Mouse (Mus musculus): ENCODE measurements around the gene Padi1. TPM values are rescaled to one million over a fixed set of nuclear protein-coding genes. Genes with fewer than 3 reads are reported as not detected.
A peak's percentile ranks its signal among the peaks of the same experiment; 100 is the strongest.

Padi1 gene
- total and polyA plus RNA-seq, 2 experiments: not detected

DNA sequence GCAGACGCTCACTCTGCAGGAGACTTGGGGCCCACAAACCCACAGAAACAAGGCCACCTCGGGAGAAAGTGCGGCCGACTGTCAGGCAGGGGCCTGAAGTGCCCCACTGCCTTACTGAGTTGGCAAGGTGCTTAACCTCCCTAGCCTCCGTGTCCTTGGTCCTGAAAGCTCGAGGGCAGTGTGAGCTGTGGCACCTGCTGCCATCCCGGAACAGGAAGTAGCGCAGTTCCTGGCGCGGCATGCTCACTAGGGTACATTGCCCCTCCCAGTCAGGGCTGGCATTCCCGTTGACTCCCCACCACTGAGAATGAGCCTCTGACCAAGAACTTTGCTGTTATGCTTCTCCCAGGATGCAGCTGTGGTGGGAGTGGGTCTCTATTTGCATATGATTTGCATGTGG, 19.6 kb downstream of the Padi1 start:
- WGBS: 74% methylated on average over 11 of the region's 11 CpGs
- H3K27me3 ChIP-seq (ENCODE audit: control insufficient read depth, insufficient read depth, low read length): no peaks in the 10 kb centered on the region
- TF ChIP-seq CTCF (IDR thresholded peaks at IDR 0.05; ENCODE audit: low read depth, low read length) (no peak), POLR2A (IDR thresholded peaks at IDR 0.05; ENCODE audit: extremely low read depth, insufficient read depth, low read length) (no peak)
- H3K27ac ChIP-seq (replicated peaks; ENCODE audit: insufficient read depth, low read depth, low read length): no peak overlapping the region
- H3K4me1 ChIP-seq (ENCODE audit: control insufficient read depth, insufficient read depth, low read length): no peaks in the 10 kb centered on the region
- no peaks in the 10 kb centered on the region for H3K79me2 ChIP-seq (ENCODE audit: control insufficient read depth, insufficient read depth, low read length)
- H3K9ac ChIP-seq (ENCODE audit: low read depth, low read length): no peak overlapping the region
- no peak overlapping the region for H3K4me3 ChIP-seq (ENCODE audit: insufficient read depth, low read depth, low read length)
- no peak for DNase-seq (ENCODE audit: extremely low read depth, low read depth, low spot score)
- H3K36me3 ChIP-seq (ENCODE audit: control insufficient read depth, insufficient read depth, low read length): no peaks in the 10 kb centered on the region

DNA sequence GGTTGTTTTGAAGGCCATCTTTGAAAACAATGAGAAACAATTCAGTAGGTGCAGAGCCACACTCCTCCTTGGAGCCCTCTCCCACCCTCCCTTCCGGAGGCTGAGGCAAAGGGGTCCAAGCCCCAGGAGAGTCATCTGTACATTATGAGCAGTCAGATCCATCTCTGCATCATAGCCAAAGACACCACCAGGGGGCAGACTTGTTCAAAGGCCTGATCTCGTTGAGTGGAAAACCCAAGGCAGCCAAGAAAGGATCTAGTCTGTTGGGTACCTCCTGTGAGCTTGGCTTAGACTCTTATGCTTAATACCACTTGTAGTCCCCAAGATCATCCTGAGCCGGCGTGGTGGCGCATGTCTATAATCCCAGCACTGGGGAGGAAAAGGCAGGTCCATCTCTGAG, 23.6 kb downstream of the Padi1 start:
- DNase-seq (ENCODE audit: extremely low read depth, low read depth, low spot score): peak; percentile 42

DNA sequence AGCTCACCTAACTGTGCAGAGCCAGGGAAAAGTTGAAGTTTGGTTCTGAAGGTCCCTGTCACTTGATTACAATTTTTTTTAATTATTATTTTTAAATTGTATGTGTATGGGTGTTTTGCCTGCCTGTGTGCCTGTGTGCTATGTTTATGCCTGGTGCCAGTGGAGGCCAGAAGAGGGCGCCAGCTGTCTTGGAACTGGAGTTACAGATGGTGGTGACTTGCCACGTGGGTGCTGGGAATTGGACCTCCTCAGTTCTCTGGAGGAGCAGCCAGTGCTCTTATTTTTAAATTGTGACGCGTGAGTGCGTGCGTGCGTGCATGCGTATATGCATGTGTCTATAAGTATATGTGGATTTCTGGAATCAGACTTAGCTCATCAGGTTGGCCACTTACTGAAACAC, 28.2 kb downstream of the Padi1 start:
- no peak for DNase-seq (ENCODE audit: extremely low read depth, low read depth, low spot score)
- Histone ChIP-seq H3K79me2 (ENCODE audit: control insufficient read depth, insufficient read depth, low read length) (no peaks in the 10 kb centered on the region), H3K4me1 (ENCODE audit: control insufficient read depth, insufficient read depth, low read length) (peaks cover 10% of the 10 kb centered on the region), H3K4me3 (ENCODE audit: insufficient read depth, low read depth, low read length) (no peak overlapping the region), H3K27ac (replicated peaks; ENCODE audit: insufficient read depth, low read depth, low read length) (no peak overlapping the region), H3K27me3 (ENCODE audit: control insufficient read depth, insufficient read depth, low read length) (no peaks in the 10 kb centered on the region), H3K9ac (ENCODE audit: low read depth, low read length) (no peak overlapping the region), H3K36me3 (ENCODE audit: control insufficient read depth, insufficient read depth, low read length) (no peaks in the 10 kb centered on the region)
- 98% methylated on average over 8 of the region's 8 CpGs for WGBS
- TF ChIP-seq CTCF (IDR thresholded peaks at IDR 0.05; ENCODE audit: low read depth, low read length) (peak; percentile 27; the same call in 1 of the 2 replicates), POLR2A (IDR thresholded peaks at IDR 0.05; ENCODE audit: extremely low read depth, insufficient read depth, low read length) (no peak)

More for the DNA sequence above, 23.6 kb downstream of the Padi1 start:
- H3K27ac ChIP-seq (replicated peaks; ENCODE audit: insufficient read depth, low read depth, low read length): no peak overlapping the region
- H3K9ac ChIP-seq (ENCODE audit: low read depth, low read length): no peak overlapping the region
- 72% methylated on average over 5 of the region's 5 CpGs for WGBS
- H3K27me3 ChIP-seq (ENCODE audit: control insufficient read depth, insufficient read depth, low read length): no peaks in the 10 kb centered on the region
- H3K4me3 ChIP-seq (ENCODE audit: insufficient read depth, low read depth, low read length): no peak overlapping the region
- TF ChIP-seq POLR2A (IDR thresholded peaks at IDR 0.05; ENCODE audit: extremely low read depth, insufficient read depth, low read length) (no peak), CTCF (IDR thresholded peaks at IDR 0.05; ENCODE audit: low read depth, low read length) (peak; percentile 66)
- no peaks in the 10 kb centered on the region for H3K79me2 ChIP-seq (ENCODE audit: control insufficient read depth, insufficient read depth, low read length)
- H3K4me1 ChIP-seq (ENCODE audit: control insufficient read depth, insufficient read depth, low read length): no peaks in the 10 kb centered on the region
- H3K36me3 ChIP-seq (ENCODE audit: control insufficient read depth, insufficient read depth, low read length): no peaks in the 10 kb centered on the region

DNA sequence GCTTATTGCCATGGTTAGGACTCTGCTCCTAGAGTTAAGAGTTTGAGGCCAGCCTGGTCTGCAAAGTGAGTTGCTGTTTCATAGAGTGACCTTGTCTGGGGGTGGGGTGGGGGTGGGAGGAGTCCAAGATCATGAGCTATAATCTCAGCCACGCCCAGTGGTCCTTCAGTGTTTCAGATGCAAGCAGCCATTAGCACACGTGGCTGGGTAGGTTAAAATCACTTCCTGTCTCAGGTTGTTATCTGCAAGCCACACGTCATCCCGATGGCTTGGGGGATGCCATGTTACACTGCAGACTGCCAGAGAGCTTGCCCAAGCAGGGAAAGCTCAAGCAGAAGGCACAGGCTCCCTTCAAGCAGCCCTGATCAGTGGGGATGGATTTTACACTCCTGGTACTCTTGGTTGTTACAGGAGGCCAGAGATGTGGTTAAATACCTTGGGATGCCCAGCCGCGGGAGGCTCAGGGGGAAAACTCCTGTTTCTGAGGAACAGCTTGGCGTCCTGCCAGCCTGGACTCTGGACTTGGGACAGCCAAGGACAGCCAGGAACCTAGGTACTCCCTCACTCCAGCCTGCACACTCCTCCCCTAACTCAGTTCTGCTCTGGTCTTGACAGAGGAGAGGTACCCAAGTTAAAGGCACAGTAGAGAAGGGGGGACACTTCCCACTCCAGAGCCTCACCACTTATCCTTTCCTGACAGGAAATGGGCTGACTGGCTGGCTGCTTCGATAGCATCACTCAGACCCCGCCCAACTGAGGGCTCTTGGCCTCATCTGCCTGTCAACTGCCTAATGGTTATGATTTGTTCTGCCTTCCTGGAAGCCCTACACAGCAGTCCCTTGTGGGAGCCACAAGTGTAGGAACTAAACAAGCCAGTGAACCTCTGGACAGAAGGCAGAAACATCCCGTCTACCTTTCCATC, 29.3 kb downstream of the Padi1 start:
- no peak overlapping the region for H3K9ac ChIP-seq (ENCODE audit: low read depth, low read length)
- H3K4me1 ChIP-seq (ENCODE audit: control insufficient read depth, insufficient read depth, low read length): peaks cover 10% of the 10 kb centered on the region
- DNase-seq (ENCODE audit: extremely low read depth, low read depth, low spot score): peak; percentile 7
- TF ChIP-seq POLR2A (IDR thresholded peaks at IDR 0.05; ENCODE audit: extremely low read depth, insufficient read depth, low read length) (no peak), CTCF (IDR thresholded peaks at IDR 0.05; ENCODE audit: low read depth, low read length) (no peak)
- H3K4me3 ChIP-seq (ENCODE audit: insufficient read depth, low read depth, low read length): no peak overlapping the region
- 27% methylated on average over 10 of the region's 10 CpGs for WGBS
- no peaks in the 10 kb centered on the region for H3K27me3 ChIP-seq (ENCODE audit: control insufficient read depth, insufficient read depth, low read length)
- no peaks in the 10 kb centered on the region for H3K36me3 ChIP-seq (ENCODE audit: control insufficient read depth, insufficient read depth, low read length)
- no peak overlapping the region for H3K27ac ChIP-seq (replicated peaks; ENCODE audit: insufficient read depth, low read depth, low read length)
- H3K79me2 ChIP-seq (ENCODE audit: control insufficient read depth, insufficient read depth, low read length): no peaks in the 10 kb centered on the region

DNA sequence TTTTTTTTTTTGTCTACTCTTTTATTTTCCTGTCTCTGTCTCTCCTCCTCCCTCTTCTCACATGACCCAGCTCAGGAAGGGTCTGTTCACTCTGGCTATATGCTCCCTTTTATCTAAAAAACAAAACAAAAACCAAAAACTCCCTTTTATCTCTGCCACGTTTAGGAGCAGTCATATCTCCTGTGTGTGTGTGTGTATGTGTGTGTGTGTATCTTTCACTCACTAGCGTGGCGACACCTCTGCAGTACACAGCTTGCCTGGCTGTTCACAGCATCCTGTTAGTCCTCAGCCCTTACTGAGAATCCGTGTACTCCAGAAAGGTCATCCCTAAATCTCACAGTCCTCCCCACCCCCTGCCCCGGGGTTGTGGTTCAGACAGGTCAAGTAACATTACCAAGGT, 30.1 kb downstream of the Padi1 start:
- Histone ChIP-seq H3K4me3 (ENCODE audit: insufficient read depth, low read depth, low read length) (no peak overlapping the region), H3K27ac (replicated peaks; ENCODE audit: insufficient read depth, low read depth, low read length) (no peak overlapping the region), H3K36me3 (ENCODE audit: control insufficient read depth, insufficient read depth, low read length) (no peaks in the 10 kb centered on the region), H3K79me2 (ENCODE audit: control insufficient read depth, insufficient read depth, low read length) (no peaks in the 10 kb centered on the region), H3K9ac (ENCODE audit: low read depth, low read length) (no peak overlapping the region), H3K27me3 (ENCODE audit: control insufficient read depth, insufficient read depth, low read length) (no peaks in the 10 kb centered on the region), H3K4me1 (ENCODE audit: control insufficient read depth, insufficient read depth, low read length) (peaks cover 10% of the 10 kb centered on the region)
- WGBS: 55% methylated on average over 5 of the region's 5 CpGs
- TF ChIP-seq POLR2A (IDR thresholded peaks at IDR 0.05; ENCODE audit: extremely low read depth, insufficient read depth, low read length) (no peak), CTCF (IDR thresholded peaks at IDR 0.05; ENCODE audit: low read depth, low read length) (no peak)
- no peak for DNase-seq (ENCODE audit: extremely low read depth, low read depth, low spot score)
